Mouse (Mus musculus) G1E-ER4 (cell line): ENCODE data around the gene Med12. TPM values are rescaled to one million over a fixed set of nuclear protein-coding genes. Genes with fewer than 3 reads are reported as not detected.

Source experiments
- GATA1 ChIP-seq: IDR thresholded peaks from one replicate; pipeline ENCODE4 v1.8.0; 2012; ENCODE audit warnings: low read length, inconsistent platforms
- polyA plus RNA-seq: library from polyadenylated mRNA; stranded (reverse); fragments of >175 nt; gene quantifications from 2 replicates; pipeline ENCODE4 v1.2.3, GENCODE M21; 2012

The Med12 gene
- polyA plus RNA-seq, 1 experiment: 37.1 TPM

DNA sequence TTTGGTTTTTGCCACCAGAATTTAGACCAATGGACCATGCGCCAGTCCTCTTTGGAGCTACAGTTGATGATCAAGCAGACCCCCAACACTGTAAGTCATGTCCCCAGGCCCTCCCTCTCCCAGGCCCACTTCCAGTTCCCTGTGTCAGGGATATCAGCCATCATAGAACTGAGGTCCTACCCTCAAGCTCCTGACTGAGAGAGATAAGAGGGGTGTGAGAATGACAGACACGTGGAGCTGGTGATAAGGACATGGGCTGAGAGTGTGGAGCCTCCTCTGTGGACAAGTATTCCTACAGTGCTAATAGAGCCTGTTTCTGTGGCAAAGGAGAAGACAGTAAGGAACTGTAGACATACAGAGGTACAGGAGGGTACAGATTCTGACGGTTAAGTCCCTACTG lies 13.7 kb downstream of the Med12 start:
- TF ChIP-seq GATA1: peak; percentile 44

DNA sequence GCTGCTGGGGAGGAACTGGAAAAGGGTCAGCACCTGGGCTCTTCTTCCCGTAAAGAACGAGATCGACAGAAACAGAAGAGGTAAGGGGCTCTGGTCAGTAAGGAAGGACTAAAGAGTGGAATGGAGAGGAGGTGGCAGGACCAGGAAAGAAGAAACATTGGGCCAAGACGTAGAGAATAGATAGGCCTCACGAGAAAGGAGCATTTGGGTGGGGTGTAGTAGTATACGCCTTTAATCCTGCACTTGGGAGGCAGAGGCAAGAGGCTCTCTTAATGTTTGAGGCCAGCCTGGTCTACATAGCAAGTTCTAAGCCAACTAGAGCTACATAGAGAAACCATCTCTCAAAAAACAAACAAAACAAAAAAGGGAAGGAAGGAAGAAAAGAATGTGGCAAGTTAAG lies 14.6 kb downstream of the Med12 start:
- no peak for TF ChIP-seq GATA1

DNA sequence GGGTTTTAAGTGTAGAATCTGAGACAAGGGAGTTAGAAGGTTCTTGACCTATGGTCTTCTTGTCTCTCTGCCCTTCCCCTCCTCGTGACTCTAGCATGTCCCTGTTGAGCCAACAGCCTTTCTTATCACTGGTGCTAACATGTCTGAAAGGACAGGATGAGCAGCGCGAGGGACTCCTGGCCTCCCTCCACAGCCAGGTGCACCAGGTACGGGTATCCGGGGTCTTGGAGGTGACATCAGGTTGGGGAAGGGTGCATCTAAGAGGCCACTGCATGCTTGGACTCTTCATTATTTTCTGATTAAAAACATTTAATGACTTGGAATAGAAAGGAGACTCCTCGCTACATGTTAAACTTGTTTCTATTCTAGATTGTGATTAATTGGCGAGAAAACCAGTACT lies 15.2 kb downstream of the Med12 start:
- no peak for TF ChIP-seq GATA1

DNA sequence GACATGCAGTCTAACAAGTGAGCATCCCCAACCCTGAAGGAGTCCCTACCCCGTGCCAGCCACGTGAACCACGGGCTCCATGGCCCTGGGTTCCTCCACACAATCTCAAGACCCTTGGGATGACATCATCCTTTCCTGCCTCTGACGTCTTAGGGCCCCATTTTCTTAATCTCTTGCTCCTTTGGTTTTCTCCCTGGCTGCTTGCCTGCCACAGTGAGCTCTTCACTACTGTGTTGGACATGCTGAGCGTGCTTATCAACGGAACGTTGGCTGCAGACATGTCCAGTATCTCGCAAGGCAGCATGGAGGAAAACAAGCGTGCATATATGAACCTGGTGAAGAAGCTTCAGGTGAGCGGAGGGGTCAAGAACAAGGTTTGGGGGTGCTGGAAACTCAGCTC lies 16.3 kb downstream of the Med12 start:
- no peak for TF ChIP-seq GATA1

DNA sequence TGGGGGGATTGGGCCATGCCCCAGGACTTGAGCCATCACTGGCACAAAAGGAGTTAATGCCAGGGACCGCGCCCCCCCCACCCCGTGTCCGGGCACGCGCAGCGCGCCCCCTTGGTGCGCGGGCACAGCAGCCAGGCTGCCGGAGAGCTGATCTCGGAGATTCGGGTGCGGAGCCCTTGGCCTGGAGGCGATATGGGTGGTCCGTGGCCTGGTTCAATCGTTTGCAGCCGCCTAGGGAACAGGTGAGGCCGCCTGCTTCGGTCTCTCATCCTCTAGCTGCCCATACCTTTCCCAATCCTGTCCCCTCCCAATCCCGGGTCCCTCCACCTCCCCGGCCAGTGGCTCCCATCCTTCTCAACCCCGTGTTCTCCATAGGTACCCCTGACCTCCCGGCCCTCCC lies 25.2 kb downstream of the Med12 start, which contains the start of gene Nlgn3:
TSS of gene Nlgn3 (plus strand) at position 114 of the 400 bp plus-strand sequence.
- no peak for TF ChIP-seq GATA1

DNA sequence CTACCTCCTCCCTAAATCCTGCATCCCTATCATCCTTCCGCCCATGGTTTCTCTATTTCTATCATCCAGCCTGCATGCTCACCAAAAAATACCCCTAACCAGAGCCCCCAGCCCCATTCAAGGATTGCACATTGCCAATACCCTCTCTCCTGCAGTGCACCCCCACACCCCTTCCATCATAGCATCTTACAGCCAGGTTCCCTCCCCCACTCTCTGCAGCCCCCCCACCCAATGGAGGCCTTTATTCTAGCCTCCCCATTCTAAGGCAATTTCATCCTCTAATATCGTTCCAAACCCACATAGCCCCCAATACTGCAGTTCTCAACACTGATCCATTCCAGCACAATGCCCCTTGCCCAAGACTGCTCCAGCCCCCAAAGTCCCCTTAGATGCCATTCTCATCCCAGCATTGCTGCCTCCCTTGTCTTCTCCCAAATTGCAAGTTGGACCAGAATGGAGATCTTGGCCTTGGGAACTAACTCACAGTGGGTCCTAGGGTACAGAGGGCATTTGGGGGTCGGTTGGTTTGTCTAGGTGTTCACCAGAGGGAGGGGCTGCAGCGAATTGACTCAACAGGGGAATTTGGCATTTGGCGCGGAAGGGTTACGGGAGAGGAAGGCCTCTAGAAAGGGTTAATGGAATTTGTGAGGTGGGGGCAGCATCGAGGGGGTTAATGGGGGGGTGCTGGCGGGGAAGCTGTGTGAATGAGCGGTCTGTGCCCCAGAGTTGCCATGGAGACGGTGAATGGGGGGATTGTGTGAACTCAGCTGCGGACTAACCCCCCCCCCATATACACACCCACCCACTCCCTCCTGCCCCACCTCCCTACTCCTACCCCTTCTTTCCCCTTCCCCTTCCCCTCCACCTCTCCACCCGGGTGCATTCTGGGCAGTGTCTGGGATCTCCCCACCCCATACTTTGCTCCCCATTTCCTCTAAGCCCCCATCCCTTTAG lies 25.9 kb downstream of the Med12 start:
- TF ChIP-seq GATA1: no peak

DNA sequence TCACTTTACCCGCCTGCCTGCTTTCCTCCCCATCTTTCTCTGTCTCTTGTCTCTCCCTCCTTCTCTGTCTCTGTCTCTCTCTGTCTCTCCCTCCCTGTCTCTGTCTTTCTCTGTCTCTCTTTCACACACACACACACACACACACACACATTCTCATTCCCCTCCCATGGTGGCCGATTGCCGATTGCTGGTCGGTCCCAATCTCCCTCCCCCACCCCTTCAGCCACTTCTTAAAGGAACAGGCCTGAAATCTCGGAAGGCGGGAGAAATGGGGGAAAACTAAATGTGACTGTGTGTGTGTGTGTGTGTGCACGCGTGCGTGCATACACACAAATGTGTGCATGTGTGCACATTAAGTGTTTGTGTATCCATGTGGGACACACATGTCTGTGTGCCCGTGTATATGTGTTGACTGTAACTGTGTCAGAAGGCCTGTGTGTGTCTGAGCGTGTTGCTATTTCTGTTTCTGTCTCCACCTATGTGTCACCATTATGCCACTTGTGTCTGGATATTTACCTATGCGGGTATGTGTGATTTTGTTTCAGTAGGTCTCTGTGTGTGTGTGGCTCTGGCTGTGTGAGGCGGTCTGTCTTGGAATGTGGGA lies 26.7 kb downstream of the Med12 start:
- no peak for TF ChIP-seq GATA1

DNA sequence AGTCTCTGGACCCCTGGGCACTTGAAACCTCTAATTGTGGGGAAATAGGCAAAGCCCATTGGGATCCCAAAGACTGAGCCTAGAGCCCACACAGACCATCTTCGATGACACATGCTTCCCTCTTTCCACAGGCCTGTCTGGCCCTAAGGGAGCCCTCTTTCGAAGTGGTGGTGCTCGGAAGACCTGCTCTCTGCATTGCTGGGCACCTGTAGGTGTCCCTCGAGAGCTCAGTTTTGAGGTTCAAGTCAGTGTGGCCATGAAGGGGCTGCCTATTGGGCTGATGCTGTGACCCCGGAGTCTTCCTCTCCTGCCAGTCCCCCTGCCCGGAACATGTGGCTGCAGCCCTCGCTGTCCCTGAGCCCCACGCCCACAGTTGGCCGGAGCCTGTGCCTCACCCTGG lies 27.8 kb downstream of the Med12 start:
- TF ChIP-seq GATA1: no peak

DNA sequence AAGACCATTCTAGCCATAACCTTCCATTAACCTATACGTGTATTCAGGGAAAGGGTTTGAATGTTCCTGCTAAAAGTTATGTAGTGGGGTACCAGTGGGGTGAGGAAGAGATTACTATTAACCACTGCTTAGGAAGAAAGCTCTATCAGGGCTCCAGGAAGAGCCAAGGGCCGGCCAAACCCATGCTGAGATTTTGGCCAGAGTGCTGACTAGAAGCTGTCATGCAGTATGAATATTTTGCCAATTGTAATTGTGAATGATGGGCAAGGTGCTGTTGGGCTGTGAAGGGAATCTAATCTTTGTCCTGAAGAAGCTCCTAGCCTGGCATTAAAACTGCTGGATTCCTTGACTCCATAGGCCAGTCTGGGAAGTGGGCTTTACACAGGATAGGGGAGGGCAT lies 30.8 kb downstream of the Med12 start:
- TF ChIP-seq GATA1: no peak

DNA sequence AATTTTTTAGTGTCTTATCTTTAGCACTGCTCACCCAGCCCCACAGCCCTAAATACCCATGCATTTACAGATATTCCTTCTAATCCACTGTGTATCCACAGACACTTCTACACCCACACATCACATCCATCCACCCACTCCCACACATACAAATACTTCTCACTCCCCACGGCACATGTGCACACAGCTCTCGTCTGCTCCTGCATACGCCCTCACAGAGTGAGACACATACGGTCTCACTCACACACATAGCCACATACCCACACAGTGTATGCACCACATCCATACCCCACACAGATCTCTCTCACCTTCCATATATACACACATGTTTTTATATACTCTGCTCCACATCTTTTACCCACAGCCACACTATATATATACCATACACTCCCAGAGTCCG lies 35.5 kb downstream of the Med12 start:
- no peak for TF ChIP-seq GATA1

DNA sequence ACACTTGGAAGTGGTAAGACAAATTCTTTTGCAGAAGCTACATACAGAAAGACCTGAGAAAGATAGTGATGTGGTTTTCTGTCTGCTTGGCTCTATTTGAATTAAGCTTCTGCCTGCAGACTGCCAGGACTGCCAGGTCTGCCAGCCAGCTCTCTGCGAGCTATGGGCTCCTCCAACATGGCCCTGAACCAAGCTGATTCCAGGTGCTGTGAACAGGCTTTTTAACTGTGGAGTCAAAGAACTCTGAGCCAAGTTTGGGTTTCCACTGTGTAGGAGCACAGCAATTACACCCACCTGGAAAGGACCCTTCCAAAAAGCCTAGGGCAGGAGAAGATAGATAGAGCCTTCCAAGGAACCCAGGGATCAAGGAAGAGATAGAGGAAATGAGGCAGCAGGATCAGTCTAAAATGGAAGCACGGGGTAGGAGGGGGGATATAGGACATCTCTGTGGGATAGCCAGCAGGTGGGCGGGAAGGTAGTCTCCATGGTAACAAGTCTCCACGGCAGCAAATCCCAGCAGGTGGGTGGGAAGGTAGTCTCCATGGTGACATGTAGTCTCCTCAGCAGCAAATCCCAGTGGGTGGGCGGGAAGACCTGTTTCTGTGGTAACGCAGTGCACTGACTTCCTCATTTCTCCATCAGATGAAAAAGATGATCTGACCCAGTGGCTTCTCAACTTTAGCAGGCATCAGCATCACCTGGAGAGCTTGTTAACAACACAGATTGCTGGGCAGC lies 40.0 kb downstream of the Med12 start:
- TF ChIP-seq GATA1: no peak

DNA sequence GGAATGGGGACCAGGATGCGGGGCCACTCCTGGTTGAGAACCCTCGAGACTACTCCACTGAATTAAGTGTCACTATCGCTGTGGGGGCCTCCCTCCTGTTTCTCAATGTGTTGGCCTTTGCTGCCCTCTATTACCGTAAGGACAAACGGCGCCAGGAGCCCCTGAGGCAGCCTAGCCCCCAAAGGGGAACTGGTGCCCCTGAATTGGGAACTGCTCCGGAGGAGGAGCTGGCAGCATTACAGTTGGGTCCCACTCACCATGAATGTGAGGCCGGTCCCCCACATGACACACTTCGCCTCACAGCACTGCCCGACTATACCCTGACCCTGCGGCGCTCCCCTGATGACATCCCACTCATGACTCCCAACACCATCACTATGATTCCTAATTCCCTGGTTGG lies 45.9 kb downstream of the Med12 start:
- no peak for TF ChIP-seq GATA1

DNA sequence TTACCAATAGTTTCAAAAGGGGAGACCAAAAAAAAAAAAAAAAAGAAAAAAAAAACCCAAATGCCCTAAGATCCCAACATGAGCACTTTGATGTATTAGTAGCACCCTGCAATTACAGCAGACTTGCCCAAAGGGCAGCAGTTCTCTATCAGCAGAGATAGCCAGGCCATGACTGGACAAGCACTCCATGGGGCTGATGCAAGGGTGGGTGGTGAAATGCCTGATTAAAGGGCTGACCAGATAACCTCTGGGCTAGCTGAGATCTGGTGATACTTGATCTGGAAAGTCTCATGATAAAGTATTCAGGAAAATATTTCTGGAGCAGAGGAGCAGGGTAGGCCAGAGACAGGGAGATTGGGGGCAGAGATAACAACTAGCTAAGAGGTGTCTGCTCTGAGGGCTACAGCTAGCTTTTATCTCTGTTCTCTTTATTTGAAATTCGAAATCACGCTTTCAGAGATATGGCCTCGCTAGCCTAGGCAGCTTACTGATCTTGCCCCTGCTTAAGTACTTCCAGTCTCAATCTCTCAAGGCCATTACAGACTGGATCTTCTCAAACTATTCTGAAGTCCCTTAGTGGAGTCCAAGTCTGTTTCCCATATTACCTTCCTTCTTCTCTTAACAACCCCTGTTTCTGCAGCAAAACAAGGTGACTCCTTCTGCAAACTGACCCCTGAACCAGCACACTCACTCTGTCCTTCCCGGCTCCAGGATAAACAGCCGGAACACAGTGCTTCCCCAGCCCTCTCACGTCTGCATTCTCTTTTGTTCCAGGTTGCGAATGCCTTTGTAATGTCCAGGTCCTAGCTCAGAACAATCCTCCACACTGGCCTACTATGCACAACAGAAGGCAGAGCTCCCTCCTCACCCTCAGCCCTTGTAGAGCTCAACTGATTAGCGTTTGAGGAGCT lies 52.4 kb downstream of the Med12 start:
- TF ChIP-seq GATA1: no peak

DNA sequence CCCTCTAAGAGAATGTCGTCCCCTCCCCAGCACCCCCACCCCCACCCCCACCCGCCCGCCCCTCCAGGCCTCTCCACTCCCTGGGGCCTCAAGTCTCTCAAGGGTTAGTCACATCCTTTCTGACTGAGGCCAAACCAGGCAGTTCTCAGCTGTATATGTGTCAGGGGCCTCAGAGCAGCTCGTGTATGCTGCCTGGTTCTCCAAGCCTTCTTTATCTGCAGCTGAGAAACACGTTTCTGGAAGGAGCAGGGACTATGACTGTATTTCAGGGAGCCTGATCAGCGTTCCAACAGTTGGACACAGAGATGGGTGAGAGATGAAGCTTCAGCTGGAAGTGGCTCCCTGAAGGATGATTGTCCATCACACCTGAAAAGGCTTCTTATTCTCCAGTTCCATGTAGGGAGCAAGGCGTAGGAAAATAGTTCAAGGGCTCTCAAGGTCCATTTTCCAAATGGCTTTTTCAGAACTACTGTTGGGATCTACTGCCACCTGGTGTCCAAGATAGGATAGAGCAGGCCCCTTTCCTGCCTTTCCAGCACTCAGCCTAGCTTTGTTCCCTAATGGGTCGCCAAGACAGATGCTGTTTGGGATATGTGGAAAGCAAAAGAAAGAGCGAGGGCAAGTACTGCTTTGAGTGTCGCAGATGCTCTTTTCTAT lies 55.7 kb downstream of the Med12 start:
- no peak for TF ChIP-seq GATA1

DNA sequence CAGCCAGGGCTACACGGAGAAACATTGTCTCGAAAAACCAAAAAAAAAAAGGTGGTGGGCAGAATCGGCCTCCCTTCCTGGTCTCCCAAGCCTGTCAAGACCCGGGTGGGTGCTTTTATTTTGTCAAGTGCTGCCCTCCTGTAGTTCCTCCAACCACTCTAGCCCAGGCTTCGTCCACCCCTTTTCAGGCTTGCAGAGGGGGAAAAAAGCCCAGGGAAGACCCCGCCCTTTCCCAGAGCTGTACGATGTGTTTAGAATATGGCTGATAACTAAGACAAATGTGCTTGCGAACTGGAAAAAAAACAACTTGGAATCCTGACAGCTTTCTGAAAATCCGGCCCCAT lies 58.2 kb downstream of the Med12 start:
- TF ChIP-seq GATA1: no peak
